Mouse (Mus musculus) liver, embryonic 15.5 days (tissue): ENCODE data around the gene Gm7257. TPM values are rescaled to one million over a fixed set of nuclear protein-coding genes. Genes with fewer than 3 reads are reported as not detected.

Experiments
- ATAC-seq: fragments of 200-750 bp; cut with Nextera tagmentation; 2 replicates; pipeline ENCODE4 v1.8.0; 2017; ENCODE audit warnings: moderate number of reproducible peaks, mild to moderate bottlenecking, moderate library complexity; ENCODE audit not compliant: insufficient read depth
- H3K27ac ChIP-seq: fragments of 300-500 bp; sonication (generic); replicated peaks from 2 replicates; pipeline ENCODE4 v1.5.1; 2015; ENCODE audit warnings: mild to moderate bottlenecking, inconsistent platforms
- H3K27me3 ChIP-seq: fragments of 300-500 bp; sonication (generic); 2 replicates; pipeline ENCODE4 v1.6.1; 2015; ENCODE audit warnings: mild to moderate bottlenecking, inconsistent platforms
- H3K36me3 ChIP-seq: fragments of 300-500 bp; sonication (generic); replicated peaks from 2 replicates; pipeline ENCODE4 v1.6.1; 2015; ENCODE audit warnings: moderate library complexity, mild to moderate bottlenecking, inconsistent platforms
- H3K4me1 ChIP-seq: fragments of 300-500 bp; sonication (generic); replicated peaks from 2 replicates; pipeline ENCODE4 v1.6.1; 2015; ENCODE audit warnings: inconsistent platforms
- H3K4me2 ChIP-seq: fragments of 300-500 bp; sonication (generic); 2 replicates; pipeline ENCODE4 v1.6.1; 2015; ENCODE audit warnings: moderate library complexity, mild to moderate bottlenecking, inconsistent platforms
- H3K4me3 ChIP-seq: fragments of 300-500 bp; sonication (generic); replicated peaks from 2 replicates; pipeline ENCODE4 v1.5.1; 2015; ENCODE audit warnings: mild to moderate bottlenecking, inconsistent platforms
- H3K9ac ChIP-seq: fragments of 300-500 bp; sonication (generic); 2 replicates; pipeline ENCODE4 v1.6.1; 2015; ENCODE audit warnings: moderate library complexity, mild to moderate bottlenecking, inconsistent platforms
- H3K9me3 ChIP-seq: fragments of 300-500 bp; sonication (generic); replicated peaks from 2 replicates; pipeline ENCODE4 v1.6.1; 2016; ENCODE audit warnings: inconsistent platforms
- WGBS: fragments of 180-500 bp; shearing (Covaris S2); methylation state at CpG from one replicate; pipeline ENCODE4 v1.1.7; 2015; ENCODE audit warnings: mixed read lengths; ENCODE audit not compliant: insufficient replicate concordance; 5-methylcytosine and 5-hydroxymethylcytosine counted together
- polyA plus RNA-seq: library from polyadenylated mRNA; unstranded; fragments of >200 nt; fragmentation: Nextera tagmentation; extraction: Ambion mirVana; gene quantifications from 2 replicates; pipeline ENCODE4 v1.2.1, GENCODE M21; 2015

The Gm7257 gene
- polyA plus RNA-seq = not detected in 2 replicates

GRCm38 (mm10) chr9:36431584-36431983 lies at the start of gene Gm7257:
Gene Gm7257, plus strand, starts transcription at chr9:36431884.
- Histone ChIP-seq H3K4me3 (no peak within 1 kb of the TSS), H3K4me1 (no peaks in the 10 kb centered on the region), H3K9ac (no peak within 1 kb of the TSS), H3K9me3 (no peaks in the 10 kb centered on the region), H3K36me3 (no peaks in the 10 kb centered on the region), H3K4me2 (no peak within 1 kb of the TSS), H3K27me3 (no peaks in the 10 kb centered on the region), H3K27ac (no peak within 1 kb of the TSS)
- 55% methylated on average over 4 of the region's 4 CpGs for WGBS
- ATAC-seq = no peak

- H3K27me3 ChIP-seq = no peaks in the 10 kb centered on the region
- no peak for ATAC-seq
- H3K9ac ChIP-seq = no peak overlapping the region
- WGBS = 35% methylated on average over 2 of the region's 2 CpGs
- no peaks in the 10 kb centered on the region for H3K4me1 ChIP-seq
- H3K36me3 ChIP-seq = no peaks in the 10 kb centered on the region
- no peak overlapping the region for H3K27ac ChIP-seq
- H3K4me3 ChIP-seq = no peak overlapping the region
- H3K4me2 ChIP-seq = no peak overlapping the region
- H3K9me3 ChIP-seq = no peaks in the 10 kb centered on the region
These were observed 28.7 kb upstream of the Gm7257 start for GRCm38 (mm10) chr9:36402991-36403390.

GRCm38 (mm10) chr9:36435051-36435764 lies 3.5 kb downstream of the Gm7257 start:
- no peaks in the 10 kb centered on the region for H3K36me3 ChIP-seq
- H3K4me2 ChIP-seq = no peak overlapping the region
- WGBS = 32% methylated on average over 2 of the region's 2 CpGs
- no peak overlapping the region for H3K27ac ChIP-seq
- no peak for ATAC-seq
- H3K4me3 ChIP-seq = no peak overlapping the region
- H3K9me3 ChIP-seq = no peaks in the 10 kb centered on the region
- no peaks in the 10 kb centered on the region for H3K4me1 ChIP-seq
- H3K27me3 ChIP-seq = no peaks in the 10 kb centered on the region
- no peak overlapping the region for H3K9ac ChIP-seq

GRCm38 (mm10) chr9:36475338-36475737 lies 43.7 kb downstream of the Gm7257 start, which contains the start of gene Gm9513:
Gene Gm9513, plus strand, starts transcription at chr9:36475638.
- H3K4me3 ChIP-seq = no peak within 1 kb of the TSS
- ATAC-seq = no peak
- H3K4me1 ChIP-seq = no peaks in the 10 kb centered on the region
- WGBS = 32% methylated on average over 3 of the region's 3 CpGs
- no peaks in the 10 kb centered on the region for H3K27me3 ChIP-seq
- H3K36me3 ChIP-seq = no peaks in the 10 kb centered on the region
- no peak within 1 kb of the TSS for H3K9ac ChIP-seq
- no peaks in the 10 kb centered on the region for H3K9me3 ChIP-seq
- H3K4me2 ChIP-seq = no peak within 1 kb of the TSS
- no peak within 1 kb of the TSS for H3K27ac ChIP-seq

Other genes with a start within 250 kb of the Gm7257 start
- not detected in 2 replicates for gene Gm9513, start 43.8 kb downstream of the Gm7257 start, polyA plus RNA-seq
- gene Gm5615, start 110.1 kb downstream of the Gm7257 start, polyA plus RNA-seq = not detected in 2 replicates
- not detected in 2 replicates for gene Gm17689, start 150.8 kb downstream of the Gm7257 start, polyA plus RNA-seq
- gene A630095E13Rik, start 211.5 kb downstream of the Gm7257 start, polyA plus RNA-seq = not detected in 2 replicates